Mouse (Mus musculus): ENCODE data around the gene Sytl3.
"Not testable (repeated sequence)": the region's sequence is repeated elsewhere in the genome, so short reads cannot be mapped to it uniquely, and the experiment has no call there.

Gene Sytl3

DNA sequence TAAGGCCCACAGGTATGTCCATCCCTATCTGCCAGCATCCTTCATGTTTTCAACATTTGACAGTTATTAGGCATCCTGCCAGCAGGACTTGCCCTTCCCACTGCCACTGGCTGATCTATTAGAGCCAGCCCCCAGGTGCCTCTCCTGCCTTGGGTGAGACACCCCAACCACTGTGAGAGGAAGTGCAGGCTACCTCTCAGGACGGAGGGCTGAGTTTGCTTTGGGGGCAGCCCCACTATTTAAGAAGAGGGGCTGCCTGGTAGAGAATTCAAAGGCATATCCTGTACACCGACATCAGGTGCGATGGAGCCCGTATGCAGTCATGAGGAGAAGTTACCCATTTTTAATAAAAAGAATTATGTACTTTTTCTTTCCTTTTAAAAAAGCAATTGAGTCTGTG, 13.2 kb upstream of the Sytl3 start:
- DNase-seq (ENCODE audit: low read depth, low spot score) = not testable (repeated sequence)

DNA sequence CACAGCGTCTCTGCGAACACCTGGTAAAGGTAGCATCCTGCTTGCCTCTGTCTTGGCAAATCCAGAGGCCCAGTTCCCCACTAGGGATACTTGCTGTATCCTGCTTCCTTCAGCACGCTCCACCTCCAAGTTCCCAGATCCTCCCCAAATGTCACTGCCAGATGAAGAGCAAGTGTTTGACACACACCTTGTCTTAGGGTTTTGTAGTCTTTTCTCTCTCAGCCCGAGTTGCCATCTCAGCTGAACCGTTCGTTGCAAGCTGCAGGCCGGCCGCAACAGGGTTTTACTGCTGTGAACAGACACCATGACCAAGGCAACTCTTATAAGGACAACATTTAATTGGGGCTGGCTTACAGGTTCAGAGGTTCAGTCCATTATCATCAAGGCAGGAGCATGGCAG, 12.1 kb upstream of the Sytl3 start:
- DNase-seq (ENCODE audit: low read depth, low spot score) = not testable (repeated sequence)

DNA sequence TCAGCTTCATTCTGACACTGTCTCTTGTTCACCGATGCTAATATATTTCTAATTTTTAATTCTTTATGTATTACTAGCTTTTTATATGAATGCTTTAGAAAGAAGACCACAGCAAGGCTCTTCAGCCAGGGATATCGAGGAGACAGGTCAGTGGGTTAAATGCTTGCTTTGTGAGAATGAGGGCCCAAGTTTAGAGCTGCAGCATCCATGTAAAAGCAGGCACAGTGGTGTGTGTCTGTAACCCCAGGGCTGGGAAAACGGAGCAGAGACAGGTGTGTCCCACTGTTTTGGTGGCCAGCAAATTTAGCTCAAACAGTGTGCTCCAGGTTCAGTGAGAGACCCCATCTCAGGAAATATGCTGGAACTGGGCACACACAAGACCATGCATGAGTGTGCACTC, 11.4 kb upstream of the Sytl3 start:
- DNase-seq (ENCODE audit: low read depth, low spot score) = not testable (repeated sequence)

GRCm38 (mm10) chr17:6650904-6651565, 7.9 kb upstream of the Sytl3 start:
- DNase-seq (ENCODE audit: low read depth, low spot score) = not testable (repeated sequence)

DNA sequence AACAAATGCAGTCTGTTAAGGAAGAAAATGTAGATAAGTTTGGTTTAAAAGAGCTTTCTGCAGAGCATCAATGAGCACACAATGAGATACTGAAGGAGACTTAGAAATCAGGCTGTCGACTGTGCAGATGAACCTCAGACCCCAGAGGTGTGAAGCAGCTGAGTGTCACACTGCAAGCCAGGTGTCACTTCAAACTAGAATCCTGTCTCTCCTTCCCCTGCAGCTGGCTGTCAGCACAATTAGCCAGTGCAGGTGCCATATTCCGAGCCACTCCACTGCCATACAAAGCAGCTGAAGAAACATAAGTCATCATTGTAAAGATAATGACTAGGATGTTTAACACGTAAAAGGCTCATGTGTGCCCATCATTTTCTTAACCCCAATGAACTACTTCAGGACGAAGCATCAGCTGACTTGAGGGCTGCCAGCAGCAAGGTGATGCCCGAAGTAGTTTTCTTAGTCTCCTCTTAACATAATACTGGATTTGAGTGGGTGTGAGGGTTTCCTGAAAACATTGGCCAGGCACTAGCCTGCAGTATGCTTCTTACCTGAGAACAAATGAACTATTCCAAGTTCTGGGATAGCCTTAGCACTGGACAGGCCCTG, 5.4 kb upstream of the Sytl3 start:
- DNase-seq (ENCODE audit: low read depth, low spot score) = not testable (repeated sequence)

DNA sequence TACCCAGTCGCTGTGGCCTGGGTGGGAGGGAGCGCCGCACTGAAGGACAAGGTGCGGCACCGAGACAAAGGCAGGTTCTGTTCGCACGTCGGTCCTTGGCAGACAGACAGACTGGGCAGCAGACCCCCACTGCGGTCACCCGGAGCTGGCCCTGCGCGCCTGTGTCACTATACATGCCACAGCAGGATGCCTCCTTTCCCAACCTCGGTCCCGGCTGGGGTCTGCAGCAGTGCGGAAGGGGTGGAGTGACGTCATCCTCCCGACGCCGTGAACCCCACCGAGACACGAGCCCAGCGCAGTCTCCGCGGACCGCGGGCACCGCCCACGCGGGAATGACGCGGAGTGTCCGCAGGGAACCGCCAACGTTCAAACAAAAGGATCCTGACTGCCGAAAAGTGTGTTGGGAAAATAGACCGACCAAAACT, 3.8 kb upstream of the Sytl3 start:
- peak; percentile 68 for DNase-seq (ENCODE audit: low read depth, low spot score)

DNA sequence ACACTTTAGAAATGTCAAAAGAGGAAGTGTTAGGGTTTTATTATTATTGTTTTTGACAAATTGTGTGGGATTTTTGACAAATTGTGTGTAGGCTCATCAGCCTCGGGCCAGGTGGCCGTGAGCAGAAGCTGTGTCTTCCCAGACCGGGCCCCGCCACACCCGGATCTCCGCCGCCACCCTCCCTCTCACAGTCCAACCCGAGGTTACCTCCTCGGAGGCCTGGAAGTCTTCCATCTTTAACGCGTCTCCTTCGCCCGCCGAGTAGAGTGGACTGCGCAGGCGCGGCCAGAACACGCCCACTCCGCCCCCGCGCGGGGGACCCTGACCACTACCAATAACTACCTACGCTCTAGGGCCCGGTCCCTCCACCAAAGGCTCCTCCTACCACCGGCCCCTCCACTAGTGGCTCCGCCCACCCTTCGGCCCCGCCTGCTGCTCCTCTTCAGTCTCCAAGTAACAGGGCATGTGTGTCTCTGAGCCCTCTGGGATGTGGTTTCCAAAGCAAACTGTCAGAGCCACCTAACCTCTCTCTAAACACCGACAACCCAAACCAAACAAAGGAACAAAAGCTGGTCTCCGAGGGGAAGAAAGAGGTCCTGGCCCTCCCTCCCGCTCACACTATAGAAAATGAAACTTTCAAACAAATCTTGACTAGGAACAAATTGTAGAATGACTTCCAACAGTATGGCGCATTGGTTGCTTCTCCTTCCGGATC, 3.2 kb upstream of the Sytl3 start, which contains the start of gene Dynlt1f:
Gene Dynlt1f (minus strand): TSS at position 334 of the 715 bp plus-strand sequence.
- not testable (repeated sequence) for DNase-seq (ENCODE audit: low read depth, low spot score)

- not testable (repeated sequence) for DNase-seq (ENCODE audit: low read depth, low spot score)
Measured at GRCm38 (mm10) chr17:6656471-6656870, 2.4 kb upstream of the Sytl3 start.

DNA sequence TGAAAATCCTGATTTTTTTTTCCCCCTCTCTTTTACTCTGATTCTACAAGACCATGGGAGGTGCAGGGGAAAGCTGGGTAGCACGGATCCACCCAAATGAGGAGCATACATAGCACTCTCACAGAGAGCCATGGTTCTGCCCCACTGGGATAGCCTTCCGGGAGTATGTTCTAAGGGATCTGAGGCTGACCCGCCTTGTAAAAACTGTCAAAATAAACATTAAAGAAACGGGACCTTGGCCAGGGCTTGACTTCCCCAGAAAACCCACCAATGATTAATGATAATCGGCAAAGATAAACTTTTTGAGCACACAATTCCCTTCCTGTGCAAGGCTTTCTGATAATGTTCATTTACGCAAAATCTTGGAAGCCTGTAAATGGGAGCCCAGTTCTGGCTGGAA, 1.7 kb downstream of the Sytl3 start:
- DNase-seq (ENCODE audit: low read depth, low spot score) = not testable (repeated sequence)

- DNase-seq (ENCODE audit: low read depth, low spot score) = not testable (repeated sequence)
Measured at GRCm38 (mm10) chr17:6661093-6661816, 2.4 kb downstream of the Sytl3 start.

GRCm38 (mm10) chr17:6662840-6663239, 3.9 kb downstream of the Sytl3 start:
- not testable (repeated sequence) for DNase-seq (ENCODE audit: low read depth, low spot score)

- not testable (repeated sequence) for DNase-seq (ENCODE audit: low read depth, low spot score)
Measured at GRCm38 (mm10) chr17:6665389-6665788, 6.5 kb downstream of the Sytl3 start.

DNA sequence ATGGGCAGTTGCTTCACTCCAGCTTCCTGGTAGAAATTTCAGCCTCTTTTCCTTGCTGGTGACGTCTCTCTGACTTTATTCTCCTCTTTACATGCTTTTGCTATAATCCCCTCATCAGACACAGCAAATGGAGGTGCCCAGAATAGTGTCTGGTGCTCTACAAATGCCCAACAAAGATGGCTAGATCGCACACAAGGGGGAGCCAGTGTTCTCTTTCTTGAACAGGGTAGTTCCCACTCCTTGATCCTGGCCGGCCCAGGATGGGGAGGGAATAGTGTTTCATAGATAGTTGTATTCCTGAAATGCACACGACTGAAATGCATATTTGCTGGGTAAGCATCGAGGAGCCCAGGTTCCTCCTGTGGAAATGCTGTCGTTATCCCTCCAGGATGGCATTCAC, 9.6 kb downstream of the Sytl3 start:
- not testable (repeated sequence) for DNase-seq (ENCODE audit: low read depth, low spot score)

DNA sequence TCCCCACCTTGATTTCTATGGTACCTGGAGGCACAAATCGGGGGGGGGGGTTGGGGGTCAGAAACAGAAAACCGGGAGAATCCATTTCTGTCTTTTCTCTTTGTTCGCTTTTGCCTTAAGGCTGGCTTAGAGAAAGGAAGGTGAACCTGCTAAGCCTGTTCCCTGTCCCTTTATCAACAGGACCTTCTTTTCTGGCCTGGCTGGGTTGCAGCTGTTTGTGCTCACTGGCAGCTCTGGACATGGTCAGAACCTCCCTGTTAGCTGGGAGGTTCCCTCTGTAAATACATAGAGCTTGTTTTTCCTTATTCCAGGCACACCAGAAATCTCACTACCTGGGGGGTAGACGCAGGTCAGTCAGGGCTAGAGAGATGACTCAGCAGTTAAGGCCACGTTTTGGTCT, 15.4 kb downstream of the Sytl3 start:
- not testable (repeated sequence) for DNase-seq (ENCODE audit: low read depth, low spot score)

- not testable (repeated sequence) for DNase-seq (ENCODE audit: low read depth, low spot score)
Measured at GRCm38 (mm10) chr17:6678063-6678462, 19.2 kb downstream of the Sytl3 start.

DNA sequence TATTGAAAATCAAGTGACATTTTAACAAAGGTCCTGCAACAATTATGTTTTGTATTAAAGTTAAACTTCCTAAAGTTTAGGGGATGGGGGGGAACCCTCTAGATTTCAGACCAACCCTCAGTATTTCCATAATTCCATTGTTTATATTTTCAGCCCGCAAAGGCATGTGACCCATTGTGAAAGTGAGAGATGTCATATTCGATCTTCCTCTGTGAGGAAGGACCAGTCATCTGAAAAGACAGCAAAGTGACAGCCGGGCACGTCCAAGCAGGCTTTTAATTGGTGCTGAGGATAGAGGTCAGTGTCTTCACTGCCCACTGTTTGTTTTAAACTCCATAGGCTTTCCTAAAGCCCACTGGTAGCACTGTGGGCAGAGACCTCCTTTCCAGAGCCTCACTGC, 22.8 kb downstream of the Sytl3 start:
- DNase-seq (ENCODE audit: low read depth, low spot score) = not testable (repeated sequence)

DNA sequence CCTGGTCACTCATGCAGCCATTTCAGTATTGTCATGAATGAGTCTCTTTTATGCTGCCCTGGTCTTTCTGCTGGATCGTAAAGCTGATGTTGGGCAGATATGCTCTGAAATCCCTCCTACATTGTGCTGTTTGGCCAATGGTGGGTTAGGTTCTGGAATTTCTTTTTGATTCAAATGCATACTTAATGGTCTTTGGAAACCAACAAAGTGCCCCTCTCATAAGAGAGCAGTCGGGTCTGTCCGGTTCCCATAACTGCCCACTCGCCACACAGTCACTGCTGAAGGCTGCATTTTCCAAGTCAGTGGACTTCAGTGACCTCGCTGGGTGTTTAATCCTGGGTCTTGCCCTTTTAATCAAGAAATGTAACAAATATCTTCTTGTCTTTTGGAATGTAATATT, 24.8 kb downstream of the Sytl3 start:
- DNase-seq (ENCODE audit: low read depth, low spot score) = not testable (repeated sequence)

DNA sequence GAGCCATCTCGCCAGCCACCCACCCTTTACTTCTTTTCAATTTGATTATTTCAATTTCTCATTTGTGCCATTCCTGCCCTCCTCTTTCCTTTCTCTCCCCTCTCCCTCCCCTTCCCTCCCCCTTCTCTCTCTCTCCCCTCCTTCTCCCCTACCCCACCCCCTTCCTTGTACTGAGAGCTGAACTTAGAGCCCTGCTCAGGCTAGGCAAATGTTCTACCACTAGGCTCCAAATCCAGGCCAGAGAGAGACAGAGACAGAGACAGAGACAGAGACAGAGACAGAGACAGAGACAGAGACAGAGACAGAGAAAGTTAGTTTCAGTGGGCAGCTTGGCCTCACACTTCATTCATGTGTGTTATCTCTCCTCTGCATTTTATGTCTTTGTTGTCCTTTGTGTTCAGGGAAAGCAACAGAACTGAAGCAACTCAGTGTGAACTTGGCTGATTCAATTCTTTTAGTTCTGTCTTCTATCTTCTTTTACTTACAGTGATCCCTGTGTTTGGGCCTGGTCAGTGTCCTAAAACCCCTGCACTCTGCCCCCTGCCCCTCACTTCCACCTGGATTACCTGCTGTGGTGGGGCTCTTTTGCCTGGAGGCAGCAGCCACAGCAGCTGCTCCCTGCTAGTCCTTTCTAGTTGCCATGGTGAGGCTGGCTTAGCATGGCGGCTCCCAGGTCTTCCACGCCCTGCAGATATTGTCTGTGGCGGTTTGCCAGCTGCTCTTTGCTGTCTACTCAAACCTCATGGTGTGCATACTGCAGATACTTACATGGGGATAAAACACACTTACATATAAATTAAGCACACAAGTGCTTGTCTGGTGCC, 25.8 kb downstream of the Sytl3 start:
- not testable (repeated sequence) for DNase-seq (ENCODE audit: low read depth, low spot score)

GRCm38 (mm10) chr17:6685288-6685818, 26.5 kb downstream of the Sytl3 start:
- not testable (repeated sequence) for DNase-seq (ENCODE audit: low read depth, low spot score)

DNA sequence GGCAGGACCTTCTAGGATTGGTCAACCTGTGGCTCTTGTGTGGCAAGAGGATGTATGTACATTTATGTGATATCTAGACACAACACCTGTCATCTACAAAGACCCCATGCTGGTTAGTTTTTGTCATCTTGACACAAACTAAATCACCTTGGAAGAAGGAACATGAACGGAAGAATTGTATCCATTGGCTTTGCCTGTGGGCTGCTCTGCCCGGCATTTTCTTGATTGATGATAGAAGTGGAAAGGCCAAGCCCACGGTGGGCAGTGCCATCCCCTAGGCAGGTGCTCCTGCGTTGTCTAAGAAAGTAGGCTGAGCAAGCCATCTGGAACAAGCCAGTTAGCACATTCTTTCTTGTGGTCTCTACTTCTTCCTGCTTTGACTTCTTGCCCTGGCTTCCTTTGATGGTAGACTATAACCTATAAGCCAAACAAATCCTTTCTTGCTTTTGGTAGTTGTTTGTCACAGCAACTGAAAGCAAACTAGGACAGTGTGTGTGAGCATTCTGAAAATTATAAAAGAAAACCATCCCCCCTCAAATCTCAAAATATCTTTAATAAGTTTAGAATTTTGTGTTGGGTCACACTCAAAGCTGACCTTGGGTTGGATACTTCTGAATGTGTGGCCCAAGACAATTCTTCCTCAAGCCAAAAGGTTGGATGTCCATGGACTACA, 27.5 kb downstream of the Sytl3 start:
- not testable (repeated sequence) for DNase-seq (ENCODE audit: low read depth, low spot score)

Measured in retina, postnatal 7 days (tissue).